Comparison of ENCODE assay signal across 11 mouse cellular contexts in genomic region chr13:85506875-85507274, GRCm38 (mm10).
A peak's percentile ranks its signal among the peaks of the same experiment; 100 is the strongest.
DNase-seq lines count a peak whose midpoint lies in the region; ATAC-seq and TF ChIP-seq lines count a peak whose summit lies in the region.
"Had no signal": no experiment of that assay in that cellular context is flagged by ENCODE, and none has a peak within 500 bp of the region (broad histone marks: within the 10 kb centered on the region; RNA-seq: fewer than 3 reads in every experiment).

No protein-coding gene starts in this region.

- no peak overlapping the region for H3K4me2 ChIP-seq in stomach, postnatal 0 days (replicated peaks; ENCODE audit: low read depth)

- ATAC-seq in monocyte, adult 5-6 weeks (replicated peaks; ENCODE audit: insufficient number of reproducible peaks, low FRiP score, low TSS enrichment, poor library complexity, severe bottlenecking) = peak; percentile 80
- no peak for ATAC-seq in stomach, postnatal 0 days (ENCODE audit: low FRiP score, low TSS enrichment)
- ATAC-seq: intestine, postnatal 0 days; midbrain, embryonic 16.5 days had no signal

- H3K79me2 ChIP-seq in liver, adult 2 months (ENCODE audit: control insufficient read depth, insufficient read depth, low read length) = no peaks in the 10 kb centered on the region

- TF ChIP-seq CTCF in liver, adult 2 months (IDR thresholded peaks at IDR 0.05; ENCODE audit: low read depth, low read length) = no peak
- TF ChIP-seq CTCF in stomach, postnatal 0 days (IDR thresholded peaks at IDR 0.05; ENCODE audit: low read depth) = no peak

- TF ChIP-seq EP300 in stomach, postnatal 0 days (optimal IDR thresholded peaks at IDR 0.05) = no peak

- H3K27me3 ChIP-seq in liver, adult 2 months (ENCODE audit: control insufficient read depth, insufficient read depth, low read length) = no peaks in the 10 kb centered on the region
- no peaks in the 10 kb centered on the region for H3K27me3 ChIP-seq in stomach, postnatal 0 days (ENCODE audit: control insufficient read depth, insufficient read depth, low read length)

- no peaks in the 10 kb centered on the region for H3K9me3 ChIP-seq in stomach, postnatal 0 days (ENCODE audit: control insufficient read depth, low read length)

- H3K9ac ChIP-seq in liver, adult 2 months (ENCODE audit: low read depth, low read length) = no peak overlapping the region
- no peak overlapping the region for H3K9ac ChIP-seq in stomach, postnatal 0 days (ENCODE audit: low read length)

- no peaks in the 10 kb centered on the region for H3K36me3 ChIP-seq in liver, adult 2 months (ENCODE audit: control insufficient read depth, insufficient read depth, low read length)
- no peaks in the 10 kb centered on the region for H3K36me3 ChIP-seq in stomach, postnatal 0 days (ENCODE audit: control insufficient read depth, insufficient read depth, low read length)

- H3K27ac ChIP-seq in liver, adult 2 months (replicated peaks; ENCODE audit: insufficient read depth, low read depth, low read length) = no peak overlapping the region
- no peak overlapping the region for H3K27ac ChIP-seq in stomach, postnatal 0 days (replicated peaks)

- no peak overlapping the region for H3K4me3 ChIP-seq in liver, adult 2 months (ENCODE audit: insufficient read depth, low read depth, low read length)
- no peak overlapping the region for H3K4me3 ChIP-seq in stomach, postnatal 0 days (ENCODE audit: low read depth, low read length)

- no peak for TF ChIP-seq POLR2A in liver, adult 2 months (IDR thresholded peaks at IDR 0.05; ENCODE audit: extremely low read depth, insufficient read depth, low read length)

- peak; percentile 5 for DNase-seq in liver, adult 2 months (ENCODE audit: extremely low read depth, low read depth, low spot score)
- DNase-seq in liver (no peak), adipocyte (ENCODE audit: low spot score) (peak; percentile 18)
- DNase-seq in thymus, postnatal 25 days = peak; percentile 71
- no peak for DNase-seq in stomach, postnatal 0 days (ENCODE audit: low spot score)
- DNase-seq in layer of hippocampus, adult 8-10 months (ENCODE audit: low spot score in 2 of 2) = no peak
- no peak for DNase-seq in adrenal gland, postnatal 10 days
- DNase-seq: left cerebral cortex, postnatal 4 days had no signal

- WGBS in liver, adult 2 months = 68% methylated on average over 1 of the region's 1 CpGs
- WGBS in stomach, postnatal 0 days = 50% methylated on average over 1 of the region's 1 CpGs

- H3K4me1 ChIP-seq in liver, adult 2 months (ENCODE audit: control insufficient read depth, insufficient read depth, low read length) = peaks cover 2% of the 10 kb centered on the region; the same call in 1 of the 2 replicates
- no peaks in the 10 kb centered on the region for H3K4me1 ChIP-seq in stomach, postnatal 0 days (replicated peaks; ENCODE audit: control insufficient read depth, insufficient read depth)

Comparison
In these comparisons a context has a peak if more than half of its experiments do, and no peak if none do; other contexts are left out.
1. DNase-seq: peak in liver, adult 2 months (single experiment), adipocyte (single experiment) and thymus, postnatal 25 days (single experiment); none in liver (single experiment), stomach, postnatal 0 days (single experiment), layer of hippocampus, adult 8-10 months (0 of 2) and adrenal gland, postnatal 10 days (single experiment).